Mouse (Mus musculus) layer of hippocampus, postnatal 36 days (tissue): ENCODE data around the gene Tgfb2. TPM values are rescaled to one million over a fixed set of nuclear protein-coding genes. Genes with fewer than 3 reads are reported as not detected.

Experiments
- DNase-seq, 2 experiments: peaks; one replicate each; pipeline ENCODE4 v3.0.0; 2022
- total RNA-seq, 2 experiments: library from RNA; stranded (reverse); gene quantifications; 2 replicates each; pipeline ENCODE4 v1.2.3; 2021

The Tgfb2 gene
- total RNA-seq, 2 experiments from 2014 or later, result 29.7 to 36.0 TPM

DNA sequence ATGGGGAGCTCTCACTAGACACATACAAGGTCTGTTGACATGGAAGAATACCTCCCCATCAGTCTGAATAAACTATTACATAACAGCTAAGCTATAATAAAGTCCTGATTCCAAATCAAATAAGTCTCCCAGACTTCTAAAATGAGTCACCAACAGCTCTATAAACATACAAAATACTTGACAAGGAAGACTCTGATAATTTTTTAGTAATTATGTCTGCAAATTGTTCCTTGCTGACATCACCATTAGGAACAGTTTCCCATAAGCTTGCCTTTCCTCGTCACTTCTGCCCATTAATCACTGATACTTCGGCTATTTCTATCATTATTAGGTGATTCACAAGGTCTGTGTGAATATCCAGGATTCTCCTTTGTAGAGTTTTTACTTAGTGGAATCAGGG is 124.1 kb downstream of the Tgfb2 start:
- no peak for DNase-seq

DNA sequence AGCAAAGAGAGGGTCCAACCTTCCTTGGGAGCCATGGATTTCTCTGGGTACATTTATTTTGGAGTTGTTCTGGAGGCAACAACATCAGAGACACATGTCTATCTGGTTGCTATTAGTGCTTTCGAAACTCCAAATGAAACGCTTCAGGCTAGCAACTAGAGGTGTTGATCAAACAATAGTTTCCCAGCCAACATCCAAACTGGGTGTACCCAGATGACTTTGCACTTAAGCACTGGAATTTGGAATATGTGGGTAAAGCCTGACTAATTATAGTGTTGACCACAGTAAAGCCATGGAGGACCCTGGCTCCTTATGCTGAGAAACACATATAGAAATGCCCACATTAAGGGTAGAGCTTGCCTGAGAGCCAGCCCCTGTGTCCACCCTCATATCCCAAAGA is 124.7 kb downstream of the Tgfb2 start:
- DNase-seq, result no peak

DNA sequence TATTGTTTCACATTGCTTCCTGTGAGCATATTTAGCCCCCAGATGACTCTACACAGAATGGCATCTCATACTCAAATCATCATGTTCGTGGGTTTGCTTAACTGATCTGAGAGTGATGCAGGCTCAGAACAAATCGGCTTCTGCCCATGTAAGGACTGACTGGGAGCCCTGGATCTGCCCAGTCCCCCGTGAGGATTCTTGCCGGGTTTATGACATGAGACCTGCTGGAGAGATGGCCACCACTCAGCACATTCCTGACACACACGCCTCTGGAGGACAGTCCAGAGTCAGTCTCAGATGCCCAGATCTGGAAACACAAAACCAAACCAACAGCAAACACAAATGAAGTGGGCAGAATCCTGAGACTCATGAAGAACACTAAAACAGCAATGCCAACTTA is 128.5 kb downstream of the Tgfb2 start:
- DNase-seq, result no peak

DNA sequence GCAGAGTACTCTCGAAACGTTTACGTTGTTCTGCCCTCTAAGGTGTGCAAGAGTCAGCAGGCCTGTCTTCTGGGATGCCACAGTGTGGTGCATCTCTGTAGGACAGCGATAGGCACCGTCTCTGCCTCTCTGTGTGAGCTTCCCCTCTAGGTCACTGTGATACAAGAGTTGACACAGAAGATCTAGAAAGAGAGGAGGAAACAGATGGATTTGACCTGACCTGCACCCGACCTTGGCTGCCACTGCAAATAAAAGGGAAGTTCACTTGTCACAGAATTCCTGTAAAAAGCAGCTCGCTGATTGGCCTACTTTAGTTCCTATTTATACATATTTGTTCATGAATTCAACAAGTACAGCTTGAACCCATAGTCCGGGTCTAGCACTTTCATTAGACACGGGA is 130.2 kb downstream of the Tgfb2 start:
- DNase-seq, result no peak

DNA sequence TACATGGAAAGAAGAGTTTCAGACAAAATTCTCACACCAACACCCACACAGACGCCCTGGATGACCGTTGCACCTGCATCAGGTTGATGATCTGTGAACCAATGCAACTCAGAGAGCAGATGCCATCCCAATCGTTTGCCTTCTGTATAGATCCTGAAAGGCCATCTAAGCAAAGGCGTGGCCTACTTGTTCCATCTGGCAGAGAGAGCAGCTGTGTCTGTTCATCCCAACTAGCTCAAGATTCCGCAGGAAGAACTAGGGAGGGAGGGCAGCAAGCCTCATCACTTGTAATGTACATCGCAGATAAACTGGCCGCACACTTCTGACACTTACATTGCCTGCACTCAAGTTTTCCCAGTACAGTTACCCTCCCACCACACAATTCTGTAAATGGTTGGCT is 130.7 kb downstream of the Tgfb2 start:
- no peak for DNase-seq

Other genes starting within 250 kb of the Tgfb2 start
- 10 to 100 TPM; 14.7 to 14.8 TPM for gene Rrp15, start 43.4 kb upstream of the Tgfb2 start, total RNA-seq